Mouse (Mus musculus) urinary bladder, postnatal 4 days (tissue): ENCODE data around the gene Tmem131l.

ENCODE experiments used
- DNase-seq, 2 experiments: peaks; one replicate each; pipeline ENCODE4 v3.0.0; 2021 to 2022; ENCODE audit warnings: low spot score in 2 of 2

Tmem131l gene

GRCm38 (mm10) chr3:83978497-83979410 is 61.2 kb downstream of the Tmem131l start:
- DNase-seq, result no peak

DNA sequence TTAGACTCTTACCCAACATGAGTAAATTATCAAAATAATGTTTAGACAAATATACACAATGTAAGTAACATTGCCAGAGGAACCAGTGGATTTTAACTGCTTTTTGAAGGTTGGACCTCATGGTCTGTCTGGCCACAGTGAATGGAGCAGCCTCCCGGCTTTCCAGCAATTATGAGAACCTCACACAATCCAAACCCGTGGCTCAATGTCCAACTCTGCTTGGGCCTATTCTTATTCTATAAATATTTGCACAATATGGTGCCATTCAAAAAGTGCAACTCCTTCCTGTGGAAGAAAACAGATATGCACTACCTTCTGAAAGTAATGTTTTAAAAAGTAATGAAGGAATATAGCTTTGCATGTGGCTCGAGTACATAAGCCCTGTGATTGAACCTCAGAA is 62.2 kb downstream of the Tmem131l start:
- DNase-seq, result no peak

GRCm38 (mm10) chr3:83976161-83976560 is 63.8 kb downstream of the Tmem131l start:
- DNase-seq, result no peak

DNA sequence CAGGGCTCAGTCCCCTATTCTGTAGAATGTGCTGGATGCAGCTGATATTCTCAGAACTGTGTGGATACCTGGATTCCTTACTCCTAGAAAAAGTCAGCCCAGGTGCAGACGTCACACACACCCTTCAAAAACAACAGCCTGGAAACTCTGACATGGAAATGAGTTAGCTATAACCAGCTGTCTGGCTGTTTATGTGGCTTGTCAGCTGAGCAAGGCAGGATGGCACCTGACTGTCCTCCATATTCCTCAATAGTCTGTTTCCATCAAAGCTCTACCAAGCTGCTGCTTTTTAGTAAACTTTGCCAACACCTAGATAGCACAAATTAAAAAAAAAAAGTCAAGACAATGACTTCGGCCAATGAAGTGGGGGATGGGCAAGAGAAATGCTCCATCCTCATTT is 66.6 kb downstream of the Tmem131l start:
- no peak for DNase-seq

DNA sequence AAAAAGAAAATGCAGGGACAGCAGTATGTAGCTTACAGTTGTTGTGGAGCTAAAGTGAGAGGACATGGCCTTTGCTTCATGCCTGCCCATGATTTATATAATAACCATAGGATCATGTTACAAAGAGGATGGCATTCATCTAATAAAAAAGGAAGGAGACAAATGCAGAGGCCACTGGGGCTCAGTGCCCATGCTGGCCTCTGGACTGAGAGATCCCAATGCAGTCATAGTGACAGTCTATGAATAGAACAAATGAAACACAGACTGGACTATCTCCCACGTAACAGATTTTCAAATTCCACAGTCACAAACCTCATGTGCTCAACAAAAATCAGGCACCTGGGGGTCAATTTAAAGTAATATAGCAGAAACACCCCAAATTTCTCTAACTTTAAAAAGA is 69.3 kb downstream of the Tmem131l start:
- DNase-seq, result no peak

GRCm38 (mm10) chr3:83969081-83969480 is 70.9 kb downstream of the Tmem131l start:
- DNase-seq, result no peak

DNA sequence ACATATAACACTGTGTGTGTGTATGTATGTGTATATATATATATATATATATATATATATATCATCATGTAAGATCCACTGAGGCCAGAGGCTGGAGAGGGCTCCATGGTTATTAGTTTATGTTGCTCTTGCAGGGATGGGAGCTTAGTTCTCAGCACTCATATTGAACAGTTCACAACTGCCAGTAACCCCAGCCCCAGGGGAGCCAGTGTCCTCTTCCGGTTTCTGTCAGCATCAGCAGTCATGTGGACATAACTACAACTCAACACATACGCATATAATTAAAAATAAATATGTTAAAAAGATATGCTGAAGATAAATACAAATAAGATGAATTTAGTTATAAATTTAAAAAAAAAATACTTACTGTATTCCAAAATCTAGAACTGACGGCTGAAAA is 72.2 kb downstream of the Tmem131l start:
- no peak for DNase-seq

- no peak for DNase-seq
Observed at GRCm38 (mm10) chr3:83965333-83965732, 74.6 kb downstream of the Tmem131l start.

DNA sequence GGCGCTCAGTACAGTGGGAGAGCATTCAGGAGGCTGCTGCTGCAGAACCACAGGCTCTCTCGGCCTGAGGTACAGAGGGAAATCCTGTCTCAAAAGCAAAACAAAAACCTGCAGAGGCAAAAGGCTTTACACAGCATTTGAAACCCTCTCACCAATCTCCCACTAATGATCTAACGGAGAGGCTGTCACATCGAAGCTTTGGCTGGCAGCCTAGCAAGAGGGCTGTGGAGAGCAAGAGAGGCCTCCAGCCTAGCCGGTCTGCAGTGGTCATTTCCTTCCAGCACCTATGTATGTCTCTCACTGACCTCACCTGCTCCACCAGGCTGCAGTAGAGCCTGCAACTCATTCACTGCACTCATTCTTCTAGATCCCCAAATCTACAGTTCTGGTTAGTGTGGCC is 76.3 kb downstream of the Tmem131l start:
- no peak for DNase-seq

DNA sequence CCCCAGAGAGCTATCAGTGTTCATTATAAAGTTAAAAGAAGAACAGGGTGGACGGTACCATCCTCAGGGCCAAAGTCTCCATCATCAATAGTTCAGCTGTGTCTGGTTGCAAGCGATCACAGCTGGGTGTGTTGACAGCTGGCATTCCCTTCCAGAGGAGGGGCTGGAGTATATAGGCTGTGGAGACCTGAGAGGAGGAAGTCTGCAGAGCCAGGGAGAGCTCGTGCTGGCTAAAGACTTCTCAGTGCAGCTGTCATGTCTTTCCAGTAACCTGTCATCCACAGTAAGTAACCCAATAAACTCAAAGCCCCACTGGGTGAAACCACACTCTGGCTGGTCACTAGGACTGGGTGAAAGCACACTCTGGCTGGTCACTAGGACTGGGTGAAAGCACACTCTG is 77.4 kb downstream of the Tmem131l start:
- no peak for DNase-seq

- DNase-seq, result no peak
Observed at GRCm38 (mm10) chr3:83962076-83962475, 77.9 kb downstream of the Tmem131l start.

- no peak for DNase-seq
Observed at GRCm38 (mm10) chr3:83958951-83959681, 80.9 kb downstream of the Tmem131l start.

GRCm38 (mm10) chr3:83953879-83954278 is 86.1 kb downstream of the Tmem131l start:
- no peak for DNase-seq

GRCm38 (mm10) chr3:83948801-83949200 is 91.2 kb downstream of the Tmem131l start:
- no peak for DNase-seq

GRCm38 (mm10) chr3:83947476-83948245 is 92.3 kb downstream of the Tmem131l start:
- no peak for DNase-seq

- DNase-seq, result no peak
Observed at GRCm38 (mm10) chr3:83946848-83947247, 93.1 kb downstream of the Tmem131l start.

DNA sequence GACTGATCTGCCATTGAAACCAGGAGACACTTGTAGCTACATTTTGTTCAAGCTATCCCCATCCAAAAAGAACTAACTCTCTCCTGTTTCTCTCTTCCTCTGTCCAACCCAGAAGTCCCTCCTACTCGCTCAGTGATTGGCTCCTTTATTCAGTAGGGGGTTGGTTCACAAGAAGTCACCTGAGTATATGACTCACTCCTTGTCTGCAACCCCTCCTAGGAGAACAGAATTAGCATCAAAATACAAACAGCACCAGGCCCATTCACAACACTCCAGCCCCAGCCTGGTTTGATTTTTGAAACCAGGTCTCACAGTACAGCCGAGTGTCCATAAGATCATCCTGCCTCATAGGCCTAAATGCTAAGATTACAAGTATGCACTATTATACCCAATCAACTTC is 96.3 kb downstream of the Tmem131l start:
- no peak for DNase-seq

DNA sequence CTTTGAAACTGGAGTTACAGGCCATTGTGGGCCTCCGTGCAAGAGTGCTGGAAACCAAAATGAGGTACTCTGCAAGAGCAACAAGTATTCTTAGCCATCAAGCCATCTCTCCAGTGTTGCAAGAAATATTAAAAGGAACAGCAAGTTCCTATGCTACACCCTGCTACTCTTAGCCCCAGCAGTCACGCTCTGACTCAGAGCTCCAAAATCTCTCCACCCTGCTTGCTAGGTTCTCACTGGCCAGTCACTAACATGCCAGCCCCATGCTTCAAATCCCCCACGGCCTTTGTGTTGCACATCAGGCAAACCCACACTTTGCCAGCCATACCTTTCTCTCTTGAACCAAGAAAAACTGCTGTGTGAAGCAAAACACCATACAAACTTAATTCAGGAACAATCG is 96.8 kb downstream of the Tmem131l start:
- no peak for DNase-seq

DNA sequence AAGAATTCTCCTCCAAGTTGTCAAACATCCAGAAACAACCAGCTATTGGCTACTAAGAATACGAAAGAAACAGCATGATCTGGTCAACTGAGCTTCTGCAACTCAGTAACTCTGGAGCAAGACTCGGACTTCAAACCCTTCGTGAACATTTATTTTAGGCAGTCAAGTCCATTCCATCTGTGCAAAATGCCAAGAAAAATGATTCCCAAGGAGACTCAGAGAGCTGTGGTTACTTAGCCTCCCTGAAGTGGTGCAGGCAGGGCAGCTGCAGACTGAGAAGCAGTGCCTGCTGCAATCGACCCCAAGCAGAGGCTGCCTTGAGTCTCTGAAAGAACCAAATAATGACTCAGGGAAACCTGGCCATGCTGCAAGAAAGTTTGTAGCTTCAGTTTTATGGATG is 98.1 kb downstream of the Tmem131l start:
- no peak for DNase-seq

- DNase-seq, result no peak
Observed at GRCm38 (mm10) chr3:83938871-83939270, 101.1 kb downstream of the Tmem131l start.

DNA sequence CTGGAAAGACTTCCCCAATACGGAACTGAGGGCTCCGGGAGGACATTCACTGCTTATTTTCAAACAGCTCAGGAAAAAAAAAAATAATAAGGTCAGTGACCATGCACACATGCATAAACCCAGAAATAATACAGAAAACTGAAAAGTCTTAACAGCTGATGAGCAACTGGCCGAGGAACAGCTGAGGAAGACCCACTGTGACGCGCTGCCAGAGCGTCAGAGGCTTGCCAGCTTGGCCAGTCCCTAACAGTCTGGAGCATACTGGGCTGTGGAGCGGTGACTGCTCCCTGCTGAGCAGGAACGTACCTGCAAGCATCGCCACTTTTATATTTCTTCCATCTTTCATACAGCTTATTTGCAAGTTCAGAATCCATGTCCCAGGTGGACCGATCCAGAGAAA is 105.5 kb downstream of the Tmem131l start:
- no peak for DNase-seq

- DNase-seq, result no peak
Observed at GRCm38 (mm10) chr3:83915768-83916496, 124.0 kb downstream of the Tmem131l start.
